ENCODE assay signal across 11 mouse cellular contexts in genomic region chr17:26441024-26441423, GRCm38 (mm10).
"Had no signal": no experiment of that assay in that cellular context is flagged by ENCODE, and none has a peak within 500 bp of the region (broad histone marks: within the 10 kb centered on the region; RNA-seq: fewer than 3 reads in every experiment).

No protein-coding gene starts in this region.

- DNase-seq: gastrocnemius, adult 2 months; gastrocnemius, postnatal 10 days; gastrocnemius, postnatal 25 days; heart, adult 18-20 months; heart, postnatal 10 days; heart, postnatal 4 days; kidney, adult 18-20 months; kidney, adult 8-10 months; kidney, postnatal 10 days; kidney, postnatal 25 days; kidney, postnatal 4 days had no signal
